10 mouse cellular contexts compared by ENCODE assay signal in the genomic region with DNA sequence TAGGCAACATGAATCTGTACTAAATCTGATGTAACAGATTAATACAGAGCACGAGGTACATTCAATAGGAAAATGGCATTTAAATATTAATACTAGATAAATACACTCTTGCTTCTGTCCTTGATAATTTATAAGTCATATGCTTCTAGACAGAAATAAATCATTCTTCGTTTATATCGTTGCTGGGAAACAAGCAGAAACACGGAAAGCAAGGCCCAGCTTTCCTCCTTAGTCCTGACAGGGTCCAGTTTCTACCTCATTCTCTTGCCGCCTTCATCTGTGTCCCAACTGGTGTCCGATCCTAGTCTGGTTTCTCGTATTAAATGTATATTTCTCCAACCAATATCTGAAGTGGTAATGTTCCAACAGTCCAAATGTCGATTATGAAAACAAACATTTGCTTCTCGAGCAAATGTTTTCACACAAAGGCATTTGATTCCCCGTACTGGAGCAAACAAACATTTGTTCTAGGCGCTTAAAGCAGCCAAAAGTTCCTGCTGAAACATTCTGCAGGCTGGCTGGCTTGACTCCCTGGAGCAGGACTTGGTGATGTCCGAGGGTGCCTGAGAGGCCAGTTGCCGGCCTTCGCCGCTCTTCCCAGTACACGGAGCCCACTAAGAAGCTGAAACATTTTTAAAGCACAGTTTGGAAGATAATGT.
DNase-seq lines count a peak whose midpoint lies in the region; ATAC-seq and TF ChIP-seq lines count a peak whose summit lies in the region.
"Had no signal": no experiment of that assay in that cellular context is flagged by ENCODE, and none has a peak within 500 bp of the region (broad histone marks: within the 10 kb centered on the region; RNA-seq: fewer than 3 reads in every experiment).

No protein-coding gene starts in this region.

- H3K36me3 ChIP-seq in hindbrain, embryonic 13.5 days: no peaks in the 10 kb centered on the region

- no peak for TF ChIP-seq CTCF in cerebellum, adult 2 months (IDR thresholded peaks at IDR 0.05; ENCODE audit: borderline replicate concordance, insufficient read depth, low read depth, low read length)

- no peak for ATAC-seq in hindbrain, embryonic 13.5 days (ENCODE audit: low FRiP score)

- WGBS in hindbrain, embryonic 13.5 days: 60% methylated on average over 16 of the region's 16 CpGs
- 53% methylated on average over 16 of the region's 16 CpGs for WGBS in cerebellum, adult 2 months

- 0 out of 2 replicates have a peak, but pooled peaks cover under 1% of the 10 kb centered on the region for H3K27me3 ChIP-seq in hindbrain, embryonic 13.5 days
- no peaks in the 10 kb centered on the region for H3K27me3 ChIP-seq in cerebellum, adult 2 months (ENCODE audit: control insufficient read depth, insufficient read depth, low read length)
- H3K27me3 ChIP-seq: megakaryocyte, embryonic 14.5 days had no signal

- no peak overlapping the region for H3K9ac ChIP-seq in hindbrain, embryonic 13.5 days

- peaks cover 23% of the 10 kb centered on the region for H3K4me1 ChIP-seq in hindbrain, embryonic 13.5 days (replicated peaks)
- H3K4me1 ChIP-seq in cerebellum, adult 2 months (ENCODE audit: control insufficient read depth, insufficient read depth, low read length): no peaks in the 10 kb centered on the region

- TF ChIP-seq POLR2A in cerebellum, adult 2 months (IDR thresholded peaks at IDR 0.05; ENCODE audit: borderline replicate concordance, insufficient read depth, low read length): no peak

- no peak overlapping the region for H3K4me2 ChIP-seq in hindbrain, embryonic 13.5 days

- peak; percentile 9 for DNase-seq in cerebellum, postnatal 14 days
- DNase-seq in cerebellum, postnatal 4 days (ENCODE audit: low spot score in 2 of 2): no peak
- peak; percentile 24 for DNase-seq in adipocyte (ENCODE audit: low spot score)
- DNase-seq in lung, postnatal 10 days: peak; percentile 54
- DNase-seq in thymus, postnatal 0 days (ENCODE audit: low spot score): no peak
- no peak for DNase-seq in right cerebral cortex, postnatal 10 days (ENCODE audit: low spot score in 2 of 2)
- DNase-seq in cerebellum, adult 2 months: no peak
- DNase-seq: B cell, adult 2 months had no signal

- H3K9me3 ChIP-seq in hindbrain, embryonic 13.5 days: no peaks in the 10 kb centered on the region

- no peak overlapping the region for H3K4me3 ChIP-seq in hindbrain, embryonic 13.5 days
- no peak overlapping the region for H3K4me3 ChIP-seq in cerebellum, adult 2 months (replicated peaks; ENCODE audit: insufficient read depth, low read depth, low read length)
- H3K4me3 ChIP-seq: megakaryocyte, embryonic 14.5 days had no signal

- peak overlapping the region; percentile 68 for H3K27ac ChIP-seq in hindbrain, embryonic 13.5 days
- no peak overlapping the region for H3K27ac ChIP-seq in cerebellum, adult 2 months (ENCODE audit: insufficient read depth, low read length)

Comparison
In these comparisons a context has a peak if more than half of its experiments do, and no peak if none do; other contexts are left out.
1. DNase-seq: peak in cerebellum, postnatal 14 days (2 of 2), adipocyte (single experiment) and lung, postnatal 10 days (single experiment); none in cerebellum, postnatal 4 days (0 of 2), thymus, postnatal 0 days (single experiment), right cerebral cortex, postnatal 10 days (0 of 2) and cerebellum, adult 2 months (0 of 2).